Mouse (Mus musculus) heart, postnatal 0 days (tissue): ENCODE measurements at regions not wholly inside any gene's neighbourhood (a gene's known extent, or its start where the extent isn't known, plus 50 kb on each side); places are given as distances from the start of the nearest gene placed in this dataset.

Experiments
- CTCF ChIP-seq: IDR thresholded peaks from 2 replicates; pipeline ENCODE4 v1.5.1; 2016; ENCODE audit warnings: antibody characterized with exemption, control low read depth, low read depth
- EP300 ChIP-seq: IDR thresholded peaks from 2 replicates; pipeline ENCODE4 v1.6.1; 2016; ENCODE audit warnings: antibody characterized with exemption, low read depth

- TF ChIP-seq CTCF = peak; percentile 69
- no peak for TF ChIP-seq EP300
Observed at GRCm38 (mm10) chr17:88303991-88304390, 136.5 kb upstream of the Foxn2 start.
